Mouse (Mus musculus) brain, embryonic 14.5 days (tissue): Measurements from ENCODE around the gene Cela1.

Source experiments
- CTCF ChIP-seq: fragments of 200-500 bp; IDR thresholded peaks from 2 replicates; pipeline ENCODE4 v1.5.1; 2012; ENCODE audit warnings: inconsistent platforms, mild to moderate bottlenecking, moderate library complexity, borderline replicate concordance; ENCODE audit not compliant: insufficient read depth, insufficient read length; ENCODE audit errors: extremely low read depth
- POLR2A ChIP-seq: fragments of 200-500 bp; IDR thresholded peaks from 2 replicates; pipeline ENCODE4 v1.6.1; 2012; ENCODE audit warnings: mild to moderate bottlenecking, inconsistent platforms, borderline replicate concordance; ENCODE audit not compliant: poor library complexity, insufficient read depth, insufficient read length, severe bottlenecking; ENCODE audit errors: extremely low read depth

DNA sequence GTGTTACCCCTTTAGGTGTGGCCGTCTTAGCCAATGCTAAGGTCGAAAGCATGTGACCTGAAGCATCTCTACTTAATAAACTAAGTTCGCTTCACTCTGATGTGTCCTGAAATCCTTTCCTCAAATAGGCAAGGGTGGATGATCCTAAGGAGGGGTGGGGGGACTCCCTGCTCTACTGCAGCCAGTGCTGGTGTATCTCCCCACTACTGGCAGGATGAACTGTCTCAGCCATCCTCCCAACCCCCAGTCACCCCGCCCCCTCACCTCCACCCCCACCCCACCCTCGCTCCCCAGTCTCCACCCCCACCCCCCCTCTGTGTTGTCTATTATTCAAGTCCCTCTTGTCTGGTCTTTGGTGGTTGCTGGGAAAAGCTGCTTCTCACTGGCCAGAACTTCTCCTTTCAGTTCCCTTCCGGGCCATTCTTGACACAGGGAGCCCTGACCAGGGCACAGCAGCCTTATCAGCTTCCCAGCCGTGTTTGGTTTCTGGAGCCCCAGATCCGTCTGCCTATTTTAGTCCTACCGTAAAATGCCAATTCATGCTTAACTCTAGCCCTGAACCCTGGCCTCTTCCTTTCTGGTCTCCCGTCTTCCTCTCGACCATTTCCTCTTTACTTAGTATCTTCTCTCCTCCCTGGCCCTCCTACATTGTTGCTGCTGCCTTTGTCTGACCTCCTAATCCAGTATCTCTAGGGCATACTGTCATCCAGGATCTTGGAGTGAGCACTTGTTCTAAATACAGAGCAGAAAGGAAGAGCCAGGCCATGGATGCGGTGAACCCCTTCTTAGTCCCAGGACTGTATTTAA is 13.9 kb downstream of the Cela1 start:
- TF ChIP-seq POLR2A, result no peak
- TF ChIP-seq CTCF, result no peak
